Mouse (Mus musculus) heart, postnatal 0 days (tissue): ENCODE results near the gene Pnpo. TPM values are rescaled to one million over a fixed set of nuclear protein-coding genes. Genes with fewer than 3 reads are reported as not detected.

Source experiments
- ATAC-seq: fragments of 200-750 bp; cut with Nextera tagmentation; 2 replicates; pipeline ENCODE4 v1.8.0; 2017; ENCODE audit warnings: low read depth, moderate number of reproducible peaks, moderate library complexity; ENCODE audit not compliant: insufficient read depth
- DNase-seq: peaks from one replicate; pipeline ENCODE4 v3.0.0-alpha.2; 2016; ENCODE audit warnings: low spot score
- H3K27ac ChIP-seq: fragments of 300-500 bp; sonication (generic); 2 replicates; pipeline ENCODE4 v1.5.1; 2014; ENCODE audit warnings: low read depth, mild to moderate bottlenecking
- H3K27me3 ChIP-seq: fragments of 300-500 bp; sonication (generic); 2 replicates; pipeline ENCODE4 v1.6.1; 2014; ENCODE audit warnings: low read length, mixed read lengths; ENCODE audit not compliant: control insufficient read depth, insufficient read depth
- H3K36me3 ChIP-seq: fragments of 300-500 bp; sonication (generic); replicated peaks from 2 replicates; pipeline ENCODE4 v1.6.1; 2014; ENCODE audit warnings: low read length, mixed read lengths; ENCODE audit not compliant: control insufficient read depth, insufficient read depth
- H3K4me1 ChIP-seq: fragments of 300-500 bp; sonication (generic); 2 replicates; pipeline ENCODE4 v1.6.1; 2014; ENCODE audit warnings: antibody characterized with exemption; ENCODE audit not compliant: control insufficient read depth, insufficient read depth
- H3K4me2 ChIP-seq: fragments of 300-500 bp; sonication (generic); 2 replicates; pipeline ENCODE4 v1.6.1; 2014; ENCODE audit warnings: low read depth, mild to moderate bottlenecking, low read length, moderate library complexity
- H3K4me3 ChIP-seq: fragments of 300-500 bp; sonication (generic); 2 replicates; pipeline ENCODE4 v1.5.1; 2014; ENCODE audit warnings: low read depth, low read length
- H3K9ac ChIP-seq: fragments of 300-500 bp; sonication (generic); replicated peaks from 2 replicates; pipeline ENCODE4 v1.6.1; 2014; ENCODE audit warnings: low read depth, low read length, mixed read lengths
- H3K9me3 ChIP-seq: fragments of 300-500 bp; sonication (generic); replicated peaks from 2 replicates; pipeline ENCODE4 v1.6.1; 2016; ENCODE audit warnings: low read length; ENCODE audit not compliant: control insufficient read depth
- CTCF ChIP-seq: IDR thresholded peaks from 2 replicates; pipeline ENCODE4 v1.5.1; 2016; ENCODE audit warnings: antibody characterized with exemption, control low read depth, low read depth
- EP300 ChIP-seq: IDR thresholded peaks from 2 replicates; pipeline ENCODE4 v1.6.1; 2016; ENCODE audit warnings: antibody characterized with exemption, low read depth
- WGBS: fragments of 180-500 bp; shearing (Covaris S2); extraction: QIAGEN DNeasy Blood & Tissue Kit; methylation state at CpG from one replicate; pipeline ENCODE4 v1.1.7; 2014; 5-methylcytosine and 5-hydroxymethylcytosine counted together
- polyA plus RNA-seq: library from polyadenylated mRNA; unstranded; fragments of >200 nt; fragmentation: Nextera tagmentation; extraction: Ambion mirVana; gene quantifications from 2 replicates; pipeline ENCODE4 v1.2.1, GENCODE M21; 2015
- total RNA-seq: library from RNA; depleted of rRNA; stranded (reverse); fragments of >200 nt; gene quantifications from 2 replicates; pipeline ENCODE4 v1.2.3, GENCODE M21; 2014; ENCODE audit warnings: low replicate concordance

Pnpo gene
- total and polyA plus RNA-seq, 2 experiments from 2014 or later = 20.9 to 28.1 TPM

DNA sequence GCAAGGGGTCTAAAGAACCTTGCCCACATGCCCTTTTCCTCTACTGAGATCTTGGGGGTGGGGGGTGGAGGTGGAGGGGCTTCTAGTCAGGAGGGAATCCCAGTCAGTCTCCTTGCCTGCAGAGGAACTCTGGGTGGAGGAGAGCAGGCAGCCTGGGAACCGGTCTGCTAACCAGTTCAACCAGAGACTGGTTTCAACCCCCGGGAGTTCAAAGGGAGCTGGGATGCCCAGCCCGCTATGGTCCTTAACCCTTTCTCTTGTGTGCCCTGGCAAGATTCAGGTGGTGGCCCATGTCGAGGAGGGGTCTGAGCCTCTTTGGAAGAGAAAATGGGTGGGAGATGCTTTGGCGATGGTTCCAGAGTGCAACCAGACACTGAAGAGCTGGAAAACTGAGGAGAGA lies 15.1 kb downstream of the Pnpo start:
- TF ChIP-seq EP300 (no peak), CTCF (no peak)
- H3K4me3 ChIP-seq = no peak overlapping the region
- DNase-seq (no peak), ATAC-seq (no peak)
- H3K27me3 ChIP-seq = peaks cover 26% of the 10 kb centered on the region
- H3K9me3 ChIP-seq = no peaks in the 10 kb centered on the region
- WGBS = 8% methylated on average over 5 of the region's 5 CpGs
- no peaks in the 10 kb centered on the region for H3K36me3 ChIP-seq
- H3K4me1 ChIP-seq = no peaks in the 10 kb centered on the region
- H3K27ac ChIP-seq = no peak overlapping the region
- no peak overlapping the region for H3K4me2 ChIP-seq
- no peak overlapping the region for H3K9ac ChIP-seq

DNA sequence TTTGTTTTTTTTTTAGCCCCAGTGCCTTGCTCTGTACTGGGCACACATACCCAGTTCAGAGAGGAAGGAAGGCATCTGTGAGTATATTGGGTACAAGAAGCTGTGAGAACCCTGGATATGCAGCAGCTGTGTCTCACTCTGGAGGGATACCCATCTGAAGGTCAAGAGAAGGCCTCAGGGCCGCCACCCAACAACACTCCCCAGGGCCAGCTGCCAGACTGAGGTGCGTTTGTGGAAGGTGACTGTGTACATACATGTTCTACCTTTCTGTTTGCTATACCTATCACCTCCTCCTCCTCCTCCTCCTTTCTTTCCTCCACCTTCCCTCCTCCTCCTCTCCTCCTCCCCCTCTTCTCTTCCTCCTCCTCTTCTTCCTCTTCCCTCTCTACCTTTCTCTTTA lies 15.7 kb downstream of the Pnpo start, which contains the start of gene Prr15l:
TSS of gene Prr15l (plus strand) at position 17 of the 400 bp plus-strand sequence.
- no peak within 1 kb of the TSS for H3K9ac ChIP-seq
- no peak within 1 kb of the TSS for H3K4me2 ChIP-seq
- no peak within 1 kb of the TSS for H3K4me3 ChIP-seq
- no peaks in the 10 kb centered on the region for H3K9me3 ChIP-seq
- DNase-seq = no peak
- ATAC-seq = no peak
- no peaks in the 10 kb centered on the region for H3K36me3 ChIP-seq
- peaks cover 26% of the 10 kb centered on the region for H3K27me3 ChIP-seq
- TF ChIP-seq CTCF = no peak
- no peak for TF ChIP-seq EP300
- no peak within 1 kb of the TSS for H3K27ac ChIP-seq
- no peaks in the 10 kb centered on the region for H3K4me1 ChIP-seq
- WGBS = 66% methylated on average over 2 of the region's 2 CpGs

DNA sequence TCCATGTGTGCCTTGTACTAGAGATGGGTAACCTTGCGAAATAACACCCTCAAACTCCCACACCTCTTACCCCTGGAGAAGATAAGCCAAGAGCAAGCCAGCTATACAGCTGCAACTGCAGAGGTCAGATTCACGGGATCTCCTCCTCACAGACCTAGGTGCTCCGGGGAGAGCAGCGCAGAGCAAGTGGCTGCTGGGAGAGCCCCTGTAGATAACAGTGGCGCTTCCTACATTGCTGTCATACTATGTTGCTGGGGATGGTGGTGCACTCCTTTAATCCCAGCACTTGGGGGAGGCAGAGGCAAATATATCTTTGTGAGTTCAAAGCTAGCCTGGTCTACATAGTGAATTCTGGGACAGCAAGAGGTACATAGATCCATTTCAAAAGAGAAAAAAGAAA lies 17.2 kb downstream of the Pnpo start:
- TF ChIP-seq CTCF = no peak
- TF ChIP-seq EP300 = no peak
- H3K4me1 ChIP-seq = no peaks in the 10 kb centered on the region
- no peak for DNase-seq

DNA sequence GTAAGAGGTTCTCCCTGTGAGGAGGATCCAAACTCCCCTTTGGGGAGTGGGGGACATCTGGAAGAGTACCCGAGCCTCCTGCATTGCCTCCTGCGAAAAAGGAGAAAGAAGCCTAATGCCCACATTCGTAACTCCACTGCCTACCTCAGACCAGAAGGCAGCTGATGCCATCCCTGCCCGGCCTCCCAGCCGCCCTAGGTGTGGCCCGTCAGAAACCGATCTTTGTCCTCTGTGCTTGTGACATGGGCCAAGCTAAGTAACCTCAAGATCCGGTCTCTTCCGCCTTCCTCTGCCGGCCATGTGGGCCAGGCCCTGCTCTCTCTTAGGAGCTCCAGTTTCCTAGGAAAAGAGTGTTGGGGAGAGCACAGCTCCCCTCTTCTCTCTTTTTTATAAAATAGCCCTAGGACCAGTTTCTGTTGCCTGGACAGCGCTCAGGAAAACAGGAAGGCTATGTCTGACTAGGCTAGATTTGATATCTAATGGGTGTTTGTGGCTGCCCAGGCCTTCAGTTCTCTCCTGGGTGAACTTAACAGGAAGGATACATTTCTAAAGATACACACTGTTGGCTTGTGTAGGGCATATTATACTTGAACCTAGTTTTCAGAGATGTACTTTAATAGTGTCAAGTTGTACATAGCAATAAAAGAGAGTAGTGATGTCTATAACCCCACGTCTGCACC lies 18.2 kb downstream of the Pnpo start:
- DNase-seq = no peak
- peaks cover 26% of the 10 kb centered on the region for H3K27me3 ChIP-seq
- H3K4me2 ChIP-seq = no peak overlapping the region
- H3K9me3 ChIP-seq = no peaks in the 10 kb centered on the region
- ATAC-seq = no peak
- no peak for TF ChIP-seq CTCF
- no peak for TF ChIP-seq EP300
- H3K9ac ChIP-seq = no peak overlapping the region
- 82% methylated on average over 12 of the region's 12 CpGs for WGBS
- H3K27ac ChIP-seq = no peak overlapping the region
- H3K36me3 ChIP-seq = no peaks in the 10 kb centered on the region
- H3K4me1 ChIP-seq = no peaks in the 10 kb centered on the region
- H3K4me3 ChIP-seq = no peak overlapping the region

More for the DNA sequence above, 17.2 kb downstream of the Pnpo start:
- 58% methylated on average over 5 of the region's 5 CpGs for WGBS
- no peak overlapping the region for H3K27ac ChIP-seq
- H3K27me3 ChIP-seq = peaks cover 26% of the 10 kb centered on the region
- H3K9me3 ChIP-seq = no peaks in the 10 kb centered on the region
- H3K36me3 ChIP-seq = no peaks in the 10 kb centered on the region
- ATAC-seq = no peak
- no peak overlapping the region for H3K9ac ChIP-seq
- no peak overlapping the region for H3K4me3 ChIP-seq
- no peak overlapping the region for H3K4me2 ChIP-seq

DNA sequence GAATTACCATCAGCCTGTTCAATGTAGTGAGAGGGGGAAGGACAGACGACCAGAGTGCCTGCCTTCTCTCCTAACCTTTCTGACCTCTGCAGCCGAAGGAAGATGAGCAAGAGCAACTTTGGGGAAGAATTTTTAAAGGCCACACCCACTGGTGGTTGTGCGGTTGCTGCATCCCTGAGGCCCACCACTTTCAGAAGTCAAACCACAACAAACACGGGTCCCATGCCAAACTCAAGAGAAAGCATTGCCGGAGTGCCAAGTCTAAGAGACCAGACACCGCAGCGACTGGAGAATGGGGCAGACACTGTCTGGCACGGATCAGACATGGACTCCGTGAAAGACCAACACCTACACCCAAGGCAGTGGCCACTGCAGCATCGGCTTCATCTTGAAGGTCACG lies 18.9 kb downstream of the Pnpo start:
- Histone ChIP-seq H3K9ac (no peak overlapping the region), H3K4me3 (no peak overlapping the region), H3K9me3 (no peaks in the 10 kb centered on the region), H3K4me2 (no peak overlapping the region), H3K36me3 (no peaks in the 10 kb centered on the region), H3K4me1 (no peaks in the 10 kb centered on the region), H3K27me3 (peaks cover 24% of the 10 kb centered on the region), H3K27ac (no peak overlapping the region)
- TF ChIP-seq EP300 (no peak), CTCF (no peak)
- DNase-seq (no peak), ATAC-seq (no peak)
- 71% methylated on average over 11 of the region's 11 CpGs for WGBS

GRCm38 (mm10) chr11:96919003-96919402 lies 24.8 kb downstream of the Pnpo start:
- Histone ChIP-seq H3K4me3 (no peak overlapping the region), H3K9ac (no peak overlapping the region), H3K27ac (no peak overlapping the region), H3K27me3 (no peaks in the 10 kb centered on the region), H3K9me3 (no peaks in the 10 kb centered on the region), H3K4me1 (peaks cover 12% of the 10 kb centered on the region; the same call in 1 of the 2 replicates), H3K36me3 (no peaks in the 10 kb centered on the region), H3K4me2 (no peak overlapping the region)
- 27% methylated on average over 6 of the region's 6 CpGs for WGBS
- ATAC-seq = no peak
- no peak for DNase-seq
- no peak for TF ChIP-seq EP300
